Mouse (Mus musculus): ENCODE measurements at regions not wholly inside any gene's neighbourhood (a gene's known extent, or its start where the extent isn't known, plus 50 kb on each side); places are given as distances from the start of the nearest gene placed in this dataset.

DNA sequence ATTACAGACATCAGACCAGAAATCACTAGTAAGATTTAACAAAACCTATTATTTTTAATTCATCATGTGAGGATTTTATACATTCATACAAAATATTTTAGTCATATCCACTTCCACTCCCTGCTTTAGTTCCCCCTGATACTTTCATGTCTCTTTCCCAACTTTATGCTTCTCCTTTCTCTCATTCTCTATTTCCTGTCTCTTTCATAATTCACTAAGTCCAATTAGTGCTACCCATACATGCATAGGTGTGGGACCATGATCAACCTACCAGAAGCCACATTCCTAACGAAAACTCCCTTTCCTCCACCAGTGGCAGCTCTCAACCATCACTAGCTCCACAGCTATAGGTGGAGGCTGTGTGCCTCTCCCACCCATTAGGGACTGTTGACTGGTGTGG lies 70.9 kb downstream of the Gm13691 start:
- no peaks in the 10 kb centered on the region for H3K4me1 ChIP-seq (ENCODE audit: control insufficient read depth in 1 of 2, insufficient read depth in 2 of 2, low read length in 2 of 2)
- no peak overlapping the region for H3K9ac ChIP-seq (ENCODE audit: control insufficient read depth, low read depth, low read length, poor library complexity, severe bottlenecking)
- no peak for TF ChIP-seq RAD21 (IDR thresholded peaks at IDR 0.05; ENCODE audit: low read depth, low read length)
- TF ChIP-seq TAL1 (IDR thresholded peaks at IDR 0.05; ENCODE audit: low read length): no peak
- TF ChIP-seq USF1 (IDR thresholded peaks at IDR 0.05; ENCODE audit: low read depth, low read length): no peak
- TF ChIP-seq POLR2AphosphoS2 (IDR thresholded peaks at IDR 0.05; ENCODE audit: low read length): no peak
- no peak for TF ChIP-seq TCF12 (IDR thresholded peaks at IDR 0.05; ENCODE audit: low read depth, low read length)
- no peak for TF ChIP-seq MAFK (IDR thresholded peaks at IDR 0.05; ENCODE audit: borderline replicate concordance, low read depth, low read length)
- H3K27me3 ChIP-seq (ENCODE audit: control insufficient read depth in 1 of 2, insufficient read depth in 2 of 2, low read length in 2 of 2): no peaks in the 10 kb centered on the region
- H3K4me3 ChIP-seq (ENCODE audit: control insufficient read depth in 1 of 2, insufficient read depth in 1 of 2, low read depth in 2 of 2, low read length in 2 of 2): no peak overlapping the region
- H3K36me3 ChIP-seq (ENCODE audit: control insufficient read depth in 1 of 2, insufficient read depth in 2 of 2, low read length in 2 of 2): no peaks in the 10 kb centered on the region; a peak in 2 of 4 replicates
- no peaks in the 10 kb centered on the region for H3K9me3 ChIP-seq (replicated peaks; ENCODE audit: insufficient read depth, low read length)
- H3K79me2 ChIP-seq (ENCODE audit: control insufficient read depth, insufficient read depth, low read length, poor library complexity): no peaks in the 10 kb centered on the region
- H3K27ac ChIP-seq (ENCODE audit: control insufficient read depth, low read depth, low read length): no peak overlapping the region
- DNase-seq (ENCODE audit: low read depth, low spot score): no peak

DNA sequence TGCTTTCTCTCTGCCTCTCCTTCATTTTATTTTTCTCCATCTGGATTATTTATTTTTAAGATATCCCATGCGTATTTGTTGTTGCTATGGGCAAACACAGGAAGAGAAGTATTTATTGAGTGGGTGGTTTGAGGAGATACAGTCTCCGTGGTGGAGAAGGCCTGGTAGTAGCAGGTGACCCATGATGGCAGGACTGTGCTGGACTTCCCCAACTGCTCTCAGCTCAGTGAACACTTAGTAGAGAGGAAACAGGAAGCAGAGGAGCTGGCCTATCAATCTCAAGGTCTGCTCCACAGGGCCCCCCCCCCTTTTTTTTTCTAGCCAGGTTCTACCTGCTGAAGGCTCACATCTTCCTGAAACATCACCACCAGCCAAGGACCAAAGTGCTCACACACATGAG lies 74.0 kb downstream of the Gm13691 start:
- Histone ChIP-seq H3K4me1 (ENCODE audit: control insufficient read depth in 1 of 2, insufficient read depth in 2 of 2, low read length in 2 of 2) (no peaks in the 10 kb centered on the region), H3K9me3 (replicated peaks; ENCODE audit: insufficient read depth, low read length) (no peaks in the 10 kb centered on the region), H3K4me3 (ENCODE audit: control insufficient read depth in 1 of 2, insufficient read depth in 1 of 2, low read depth in 2 of 2, low read length in 2 of 2) (no peak overlapping the region), H3K79me2 (ENCODE audit: control insufficient read depth, insufficient read depth, low read length, poor library complexity) (no peaks in the 10 kb centered on the region), H3K27me3 (ENCODE audit: control insufficient read depth in 1 of 2, insufficient read depth in 2 of 2, low read length in 2 of 2) (no peaks in the 10 kb centered on the region), H3K27ac (ENCODE audit: control insufficient read depth, low read depth, low read length) (no peak overlapping the region), H3K9ac (ENCODE audit: control insufficient read depth, low read depth, low read length, poor library complexity, severe bottlenecking) (no peak overlapping the region), H3K36me3 (ENCODE audit: control insufficient read depth in 1 of 2, insufficient read depth in 2 of 2, low read length in 2 of 2) (peaks cover 0 to 2% of the 10 kb centered on the region in 2 experiments; a peak in 2 of 4 replicates)
- TF ChIP-seq CHD2 (IDR thresholded peaks at IDR 0.05; ENCODE audit: low read length) (no peak), ELF1 (IDR thresholded peaks at IDR 0.05; ENCODE audit: low read depth, low read length) (no peak), NELFE (IDR thresholded peaks at IDR 0.05; ENCODE audit: low read depth, low read length) (no peak), TAL1 (IDR thresholded peaks at IDR 0.05; ENCODE audit: low read length) (no peak), MYC (IDR thresholded peaks at IDR 0.05; ENCODE audit: low read depth, low read length) (no peak), SIN3A (IDR thresholded peaks at IDR 0.05; ENCODE audit: low read length) (no peak), KAT2A (conservative IDR thresholded peaks at IDR 0.05; ENCODE audit: low read depth, low read length) (no peak), POLR2A (IDR thresholded peaks at IDR 0.05; ENCODE audit: control insufficient read depth in 1 of 2, insufficient read depth in 1 of 2, low read depth in 1 of 2, low read length in 2 of 2, poor library complexity in 1 of 2) (no peak), POLR2AphosphoS2 (IDR thresholded peaks at IDR 0.05; ENCODE audit: low read length) (no peak), ZMIZ1 (IDR thresholded peaks at IDR 0.05; ENCODE audit: low read depth, low read length) (no peak), HCFC1 (IDR thresholded peaks at IDR 0.05; ENCODE audit: low read depth, low read length) (no peak), POLR2AphosphoS5 (IDR thresholded peaks at IDR 0.05; ENCODE audit: borderline replicate concordance, low read depth, low read length) (no peak), SMC3 (IDR thresholded peaks at IDR 0.05; ENCODE audit: low read depth, low read length) (no peak), MXI1 (IDR thresholded peaks at IDR 0.05; ENCODE audit: low read depth, low read length) (no peak), NRF1 (IDR thresholded peaks at IDR 0.05; ENCODE audit: insufficient read depth, low read depth, low read length, poor library complexity, severe bottlenecking) (no peak), MAZ (IDR thresholded peaks at IDR 0.05; ENCODE audit: low read depth, low read length) (no peak), TBP (IDR thresholded peaks at IDR 0.05; ENCODE audit: low read depth, low read length) (no peak)
- DNase-seq (ENCODE audit: low read depth, low spot score): no peak

Data from MEL (cell line).